Mouse (Mus musculus): ENCODE results near the gene Pnkp. TPM values are rescaled to one million over a fixed set of nuclear protein-coding genes. Genes with fewer than 3 reads are reported as not detected.

The Pnkp gene
- polyA plus RNA-seq, 1 experiment from 2014 or later, result 34.1 TPM

DNA sequence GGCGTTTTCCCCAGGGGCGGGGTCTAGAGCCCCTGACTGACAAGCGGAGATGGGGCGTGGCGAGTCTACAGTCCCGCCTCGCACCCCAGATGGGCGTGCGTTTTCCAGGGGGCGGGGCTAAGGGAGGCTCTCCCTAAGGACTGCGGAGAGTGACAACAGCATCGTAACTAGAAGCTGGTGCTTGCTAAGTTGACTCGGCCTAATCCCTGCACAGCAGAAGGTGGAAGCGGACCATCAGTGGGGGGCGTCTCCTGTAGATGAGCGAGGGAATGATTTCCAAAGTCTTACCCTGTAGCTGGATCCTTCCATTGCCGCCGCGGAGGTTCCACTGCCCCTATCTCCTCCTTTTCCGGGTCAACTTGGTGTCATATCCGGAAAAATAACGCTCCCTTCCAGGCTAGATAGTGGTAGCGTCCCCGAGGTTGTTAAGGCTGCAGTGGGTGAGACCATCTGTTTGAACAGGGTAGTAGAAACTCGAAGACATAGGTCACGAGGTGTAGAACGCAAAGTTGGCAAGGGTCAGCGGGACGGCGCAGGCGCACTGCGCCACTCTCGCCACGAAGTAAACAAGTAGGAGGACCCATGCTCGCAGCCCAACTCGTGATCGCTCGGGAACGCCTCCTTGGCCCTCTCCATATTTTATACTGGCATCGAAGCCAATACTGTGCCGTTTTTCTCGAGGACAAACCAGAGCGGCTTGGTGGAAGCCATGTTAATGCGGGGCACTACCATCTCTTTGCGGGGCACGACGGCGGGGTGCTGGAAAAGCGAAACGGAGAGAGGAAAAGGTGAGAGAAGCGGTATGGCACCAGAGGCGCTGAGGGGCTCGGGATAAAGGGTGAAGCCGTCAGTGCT, 8.2 kb upstream of the Pnkp start, which contains the start of the genes Akt1s1 and Tbc1d17:
Akt1s1 (plus strand) TSS at position 431 of the 855 bp plus-strand sequence.
Tbc1d17 (minus strand) TSS at position 519 of the 855 bp plus-strand sequence.
- under 1% methylated on average over 54 of the region's 54 CpGs for WGBS
- H3K27ac ChIP-seq, result peak within 1 kb of the TSS; percentile 98
- H3K9me3 ChIP-seq, result no peaks in the 10 kb centered on the region
- peak; percentile 87 for ATAC-seq (ENCODE audit: low FRiP score)
- H3K36me3 ChIP-seq, result peaks cover 49% of the 10 kb centered on the region
- peak within 1 kb of the TSS; percentile 87 for H3K9ac ChIP-seq
- H3K4me1 ChIP-seq (replicated peaks), result peaks cover 50% of the 10 kb centered on the region
- peak within 1 kb of the TSS; percentile 86 for H3K4me2 ChIP-seq
- H3K27me3 ChIP-seq, result no peaks in the 10 kb centered on the region
- peak within 1 kb of the TSS; percentile 78 for H3K4me3 ChIP-seq

GRCm38 (mm10) chr7:44849416-44850111, 7.4 kb upstream of the Pnkp start:
- Histone ChIP-seq H3K27me3 (no peaks in the 10 kb centered on the region), H3K9me3 (no peaks in the 10 kb centered on the region), H3K9ac (peak overlapping the region; percentile 87), H3K36me3 (peaks cover 42% of the 10 kb centered on the region), H3K27ac (peak overlapping the region; percentile 98), H3K4me2 (peak overlapping the region; percentile 86), H3K4me3 (peak overlapping the region; percentile 78), H3K4me1 (replicated peaks) (peaks cover 57% of the 10 kb centered on the region)
- WGBS, result under 1% methylated on average over 41 of the region's 41 CpGs
- peak; percentile 77 for ATAC-seq (ENCODE audit: low FRiP score)

GRCm38 (mm10) chr7:44850146-44850545, 6.8 kb upstream of the Pnkp start:
- WGBS, result under 1% methylated on average over 31 of the region's 33 CpGs
- Histone ChIP-seq H3K27ac (peak overlapping the region; percentile 98), H3K27me3 (no peaks in the 10 kb centered on the region), H3K9me3 (no peaks in the 10 kb centered on the region), H3K9ac (peak overlapping the region; percentile 87), H3K36me3 (peaks cover 36% of the 10 kb centered on the region), H3K4me3 (peak overlapping the region; percentile 78), H3K4me2 (peak overlapping the region; percentile 86), H3K4me1 (replicated peaks) (peaks cover 63% of the 10 kb centered on the region)
- ATAC-seq (ENCODE audit: low FRiP score), result peak; percentile 32

DNA sequence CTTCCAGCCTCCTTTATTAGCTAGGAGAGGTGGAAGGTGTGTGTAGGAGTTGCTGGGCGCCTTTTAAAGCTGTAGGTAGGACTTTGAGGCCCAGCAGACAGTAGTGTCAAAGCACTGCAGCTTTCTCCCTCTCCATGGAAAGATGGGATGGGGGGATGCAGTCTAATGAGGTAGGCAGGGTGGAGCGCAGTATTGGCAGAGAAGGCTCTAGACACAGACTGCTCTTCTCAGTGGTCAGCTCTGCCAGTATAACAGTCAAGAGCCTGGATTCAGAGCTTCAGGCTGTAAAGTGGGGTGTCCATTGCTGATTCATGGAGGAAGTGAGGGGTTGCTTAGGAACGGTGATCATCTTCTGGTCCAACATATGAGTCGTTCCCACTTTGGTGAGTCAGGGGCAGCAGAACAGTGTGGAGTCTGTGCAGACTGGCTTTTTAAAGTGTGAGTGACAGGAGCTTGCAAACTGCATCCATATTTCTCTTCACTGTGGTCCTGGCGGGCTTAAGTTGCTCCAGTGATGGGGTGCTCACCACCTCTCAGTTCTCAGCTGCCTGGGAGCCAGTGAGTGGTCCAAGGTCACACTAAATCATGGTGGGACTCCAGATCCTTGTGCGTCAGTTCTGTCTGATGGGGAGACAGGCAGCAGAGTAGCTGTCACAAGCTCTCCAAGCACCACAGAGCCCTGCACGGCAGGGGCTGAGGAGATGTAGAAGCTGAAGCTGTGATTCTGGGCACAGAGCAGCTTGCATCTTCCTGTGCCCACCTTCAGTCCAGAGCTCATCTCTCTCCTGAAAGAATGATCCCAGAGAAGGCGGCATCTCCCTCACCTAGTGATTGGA, 5.9 kb upstream of the Pnkp start:
- WGBS, result 84% methylated on average over 8 of the region's 8 CpGs
- peak overlapping the region; percentile 87 for H3K9ac ChIP-seq
- peaks cover 66% of the 10 kb centered on the region for H3K4me1 ChIP-seq (replicated peaks)
- H3K4me2 ChIP-seq, result peak overlapping the region; percentile 86
- H3K27me3 ChIP-seq, result no peaks in the 10 kb centered on the region
- peak overlapping the region; percentile 98 for H3K27ac ChIP-seq
- H3K36me3 ChIP-seq, result peaks cover 27% of the 10 kb centered on the region
- peak overlapping the region; percentile 78 for H3K4me3 ChIP-seq
- H3K9me3 ChIP-seq, result no peaks in the 10 kb centered on the region
- no peak for ATAC-seq (ENCODE audit: low FRiP score)

DNA sequence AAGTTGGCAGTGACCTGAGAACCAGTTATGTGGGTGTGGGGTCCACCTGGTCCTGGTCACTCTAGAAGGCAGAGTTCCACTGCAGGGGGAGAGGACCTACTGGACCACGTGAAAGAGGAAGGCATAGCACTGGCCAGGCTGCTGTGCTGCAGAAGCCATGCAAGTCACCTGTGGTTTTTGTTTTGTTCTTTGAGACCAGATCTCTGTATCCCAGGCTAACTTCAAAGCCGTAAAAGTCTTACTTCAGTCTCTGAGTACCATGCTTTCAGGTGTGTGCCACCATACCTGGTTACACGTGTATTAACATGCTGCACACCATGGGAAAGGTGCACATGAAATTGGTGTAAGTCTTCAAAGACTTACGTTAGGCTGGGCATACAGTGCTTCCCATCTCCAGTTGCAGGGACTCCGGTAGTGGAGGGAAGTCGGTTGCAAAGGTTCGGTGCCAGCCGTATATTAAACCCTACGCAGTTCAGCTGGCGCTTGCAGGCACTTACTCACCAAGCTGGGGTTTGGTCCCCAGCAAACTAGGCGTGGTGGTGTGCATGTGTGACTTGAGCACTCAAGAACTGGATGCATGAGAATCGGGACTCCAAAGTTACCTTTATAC, 5.2 kb upstream of the Pnkp start:
- Histone ChIP-seq H3K4me2 (peak overlapping the region; percentile 86; the same call in 1 of the 2 replicates), H3K9me3 (no peaks in the 10 kb centered on the region), H3K4me3 (peak overlapping the region; percentile 78; the same call in 1 of the 2 replicates), H3K4me1 (replicated peaks) (peaks cover 69% of the 10 kb centered on the region), H3K27me3 (no peaks in the 10 kb centered on the region), H3K36me3 (peaks cover 20% of the 10 kb centered on the region), H3K27ac (no peak overlapping the region), H3K9ac (no peak overlapping the region)
- WGBS, result 94% methylated on average over 12 of the region's 12 CpGs
- ATAC-seq (ENCODE audit: low FRiP score), result no peak

- peaks cover 64% of the 10 kb centered on the region for H3K4me1 ChIP-seq (replicated peaks)
- peak overlapping the region; percentile 39; the same call in 1 of the 2 replicates for H3K9ac ChIP-seq
- WGBS, result 90% methylated on average over 36 of the region's 36 CpGs
- H3K4me3 ChIP-seq, result no peak overlapping the region
- no peaks in the 10 kb centered on the region for H3K9me3 ChIP-seq
- H3K27ac ChIP-seq, result no peak overlapping the region
- ATAC-seq (ENCODE audit: low FRiP score), result no peak
- H3K36me3 ChIP-seq, result peaks cover 17% of the 10 kb centered on the region
- H3K4me2 ChIP-seq, result 0 out of 2 replicates have a peak overlapping the region, but pooled peaks have one; percentile 4
- no peaks in the 10 kb centered on the region for H3K27me3 ChIP-seq
Measured at GRCm38 (mm10) chr7:44852259-44853027, 4.5 kb upstream of the Pnkp start.

GRCm38 (mm10) chr7:44853065-44853464, 3.9 kb upstream of the Pnkp start:
- Histone ChIP-seq H3K4me3 (no peak overlapping the region), H3K4me2 (no peak overlapping the region; the same call in 1 of the 2 replicates), H3K36me3 (peaks cover 17% of the 10 kb centered on the region), H3K27me3 (no peaks in the 10 kb centered on the region), H3K4me1 (replicated peaks) (peaks cover 64% of the 10 kb centered on the region), H3K9me3 (no peaks in the 10 kb centered on the region), H3K27ac (no peak overlapping the region), H3K9ac (peak overlapping the region; percentile 39; the same call in 1 of the 2 replicates)
- 94% methylated on average over 2 of the region's 2 CpGs for WGBS
- ATAC-seq (ENCODE audit: low FRiP score), result no peak

DNA sequence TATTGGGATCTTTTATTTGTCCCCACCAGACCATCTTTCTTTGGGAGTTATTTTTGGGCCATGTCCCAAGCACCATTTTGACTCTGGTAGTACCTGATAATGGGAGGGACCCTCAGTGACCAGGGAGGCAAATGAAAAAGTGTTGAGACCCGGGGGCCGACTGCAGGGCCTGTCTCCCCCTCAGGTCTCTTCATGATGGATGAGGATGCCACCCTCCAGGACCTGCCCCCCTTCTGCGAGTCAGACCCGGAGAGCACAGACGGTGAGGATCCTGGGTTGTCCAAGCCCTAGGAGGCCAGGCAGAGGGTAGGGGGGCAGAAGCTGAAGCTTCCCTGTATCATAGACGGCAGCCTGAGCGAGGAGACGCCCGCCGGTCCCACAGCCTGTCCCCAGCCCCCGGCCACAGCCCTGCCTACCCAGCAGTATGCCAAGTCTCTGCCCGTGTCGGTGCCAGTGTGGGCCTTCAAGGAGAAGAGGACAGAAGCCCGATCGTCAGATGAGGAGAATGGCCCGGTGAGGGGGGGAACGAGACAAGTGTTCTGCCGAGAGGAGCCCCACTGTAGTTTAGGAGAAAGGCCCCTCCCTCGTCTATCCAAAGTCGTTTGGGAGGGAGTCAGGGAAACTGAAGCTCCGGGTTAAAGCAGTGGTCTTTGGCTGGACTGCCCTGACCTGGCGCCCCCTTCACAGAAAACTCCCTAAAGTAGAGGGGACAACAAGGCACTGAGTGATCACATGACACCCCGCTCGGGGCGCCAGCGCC, 3.2 kb upstream of the Pnkp start:
- 22% methylated on average over 26 of the region's 26 CpGs for WGBS
- H3K9ac ChIP-seq, result peak overlapping the region; percentile 78
- no peaks in the 10 kb centered on the region for H3K9me3 ChIP-seq
- no peaks in the 10 kb centered on the region for H3K27me3 ChIP-seq
- H3K4me1 ChIP-seq (replicated peaks), result peaks cover 70% of the 10 kb centered on the region
- peaks cover 17% of the 10 kb centered on the region for H3K36me3 ChIP-seq
- peak overlapping the region; percentile 95 for H3K27ac ChIP-seq
- H3K4me2 ChIP-seq, result peak overlapping the region; percentile 72
- H3K4me3 ChIP-seq, result peak overlapping the region; percentile 45
- no peak for ATAC-seq (ENCODE audit: low FRiP score)

- Histone ChIP-seq H3K27me3 (no peaks in the 10 kb centered on the region), H3K4me3 (peak overlapping the region; percentile 45), H3K4me2 (peak overlapping the region; percentile 72), H3K27ac (peak overlapping the region; percentile 95), H3K4me1 (replicated peaks) (peaks cover 75% of the 10 kb centered on the region), H3K9me3 (no peaks in the 10 kb centered on the region), H3K36me3 (peaks cover 21% of the 10 kb centered on the region), H3K9ac (peak overlapping the region; percentile 78)
- under 1% methylated on average over 45 of the region's 45 CpGs for WGBS
- no peak for ATAC-seq (ENCODE audit: low FRiP score)
Measured at GRCm38 (mm10) chr7:44854356-44855031, 2.4 kb upstream of the Pnkp start.

GRCm38 (mm10) chr7:44855036-44855435, 1.9 kb upstream of the Pnkp start:
- Histone ChIP-seq H3K9ac (peak overlapping the region; percentile 78), H3K9me3 (no peaks in the 10 kb centered on the region), H3K4me2 (peak overlapping the region; percentile 72), H3K4me1 (replicated peaks) (peaks cover 79% of the 10 kb centered on the region), H3K4me3 (peak overlapping the region; percentile 45), H3K27me3 (no peaks in the 10 kb centered on the region), H3K36me3 (peaks cover 22% of the 10 kb centered on the region), H3K27ac (peak overlapping the region; percentile 95)
- 37% methylated on average over 10 of the region's 10 CpGs for WGBS
- ATAC-seq (ENCODE audit: low FRiP score), result no peak

Data from hindbrain, embryonic 13.5 days (tissue).